Mouse (Mus musculus): Measurements from ENCODE around the gene Mrpl1.

DNA sequence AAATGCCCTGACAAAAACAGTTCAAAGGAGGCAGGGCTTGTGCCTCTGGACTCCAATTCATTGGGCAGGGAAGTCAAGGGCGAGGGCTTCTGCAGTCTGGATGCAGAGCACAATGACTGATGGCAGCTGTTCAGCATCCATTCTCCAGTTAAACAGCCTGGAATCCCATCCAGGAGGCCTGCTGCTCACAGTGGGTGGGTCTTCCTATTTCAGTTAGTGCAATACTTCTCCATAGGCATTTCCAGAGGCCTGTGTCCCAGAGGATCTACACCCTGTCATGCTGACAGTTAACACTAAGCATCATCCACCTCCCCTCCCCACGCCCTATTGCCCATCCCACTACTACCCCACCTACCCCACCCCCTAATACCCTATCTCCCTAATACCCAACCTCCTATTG is 26.1 kb upstream of the Mrpl1 start:
- no peak for TF ChIP-seq CTCF (IDR thresholded peaks at IDR 0.05; ENCODE audit: low read depth, low read length)
- no peak for TF ChIP-seq GATA1 (IDR thresholded peaks at IDR 0.05; ENCODE audit: borderline replicate concordance, low read length)
- TF ChIP-seq POLR2AphosphoS5 (IDR thresholded peaks at IDR 0.05; ENCODE audit: insufficient replicate concordance, low read depth, low read length), result no peak
- no peak for TF ChIP-seq TAL1 (conservative IDR thresholded peaks at IDR 0.05; ENCODE audit: low read depth, low read length)
- no peak for TF ChIP-seq GATA2 (IDR thresholded peaks at IDR 0.05; ENCODE audit: borderline replicate concordance, low read depth, low read length)
